Mouse (Mus musculus) megakaryocyte-erythroid progenitor cell, adult 5-6 weeks (primary cell): ENCODE results near the gene Mdm1. TPM values are rescaled to one million over a fixed set of nuclear protein-coding genes. Genes with fewer than 3 reads are reported as not detected.

Experiments used
- ATAC-seq: replicated peaks from 2 replicates; pipeline ENCODE4 v1.8.0; 2016; ENCODE audit warnings: mild to moderate bottlenecking, inconsistent platforms; ENCODE audit not compliant: severe bottlenecking, poor library complexity, low FRiP score, low TSS enrichment
- total RNA-seq, 2 experiments: library from RNA; stranded (forward) in 1 of 2; stranded (reverse) in 1 of 2; fragments of 200-1000, 215-1000 nt in 1 of 2; fragments of >200 nt in 1 of 2; fragmentation: Nextera tagmentation in 1 of 2; gene quantifications; 2 replicates each; pipeline ENCODE4 v1.2.3; 2014 to 2017

The Mdm1 gene
- total RNA-seq, 2 experiments from 2014 or later: 10.9 to 25.2 TPM

DNA sequence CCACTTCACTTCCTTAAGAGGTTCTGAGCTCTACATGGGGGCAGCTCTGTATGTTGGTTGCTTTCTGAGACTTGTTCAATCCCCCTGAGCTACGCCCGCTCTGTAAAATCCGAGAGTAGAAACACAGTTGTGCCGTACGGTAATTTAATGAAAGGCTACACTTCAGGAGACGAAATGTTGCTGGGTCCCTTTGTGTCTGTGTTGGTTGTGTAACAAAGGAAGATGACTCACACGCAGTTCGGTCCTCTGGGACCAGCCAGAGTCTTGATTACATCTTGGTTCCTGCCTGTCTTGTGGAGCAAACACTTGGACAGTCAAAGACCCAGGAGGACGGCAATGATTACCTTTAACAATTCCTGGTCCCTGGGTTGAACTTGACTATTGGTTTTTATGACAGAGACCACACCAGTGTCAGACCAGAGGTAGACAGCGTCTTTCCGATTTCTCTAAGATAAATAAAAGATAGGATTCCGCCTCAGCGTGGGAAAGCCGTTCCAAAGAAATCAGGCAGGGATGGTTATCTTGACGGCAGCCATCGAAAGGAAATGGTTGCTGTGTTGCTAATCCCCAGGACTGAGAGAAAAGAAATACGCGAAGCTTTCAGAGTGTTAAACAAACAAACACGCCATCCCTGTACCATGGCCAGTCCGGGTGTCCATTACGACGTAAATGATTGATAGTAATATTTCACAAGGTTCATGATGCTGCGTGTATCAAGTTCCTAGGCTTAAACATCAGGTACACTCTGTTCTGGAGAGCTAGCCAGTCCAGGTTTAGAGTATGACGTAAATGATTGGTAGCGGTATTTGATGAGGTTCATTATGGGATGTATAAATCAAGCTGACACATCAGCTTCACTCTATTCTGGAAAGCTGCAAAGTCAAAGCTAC, 20.3 kb upstream of the Mdm1 start:
- no peak for ATAC-seq

- no peak for ATAC-seq
These were observed 19.7 kb upstream of the Mdm1 start for GRCm38 (mm10) chr10:118121937-118122285.

DNA sequence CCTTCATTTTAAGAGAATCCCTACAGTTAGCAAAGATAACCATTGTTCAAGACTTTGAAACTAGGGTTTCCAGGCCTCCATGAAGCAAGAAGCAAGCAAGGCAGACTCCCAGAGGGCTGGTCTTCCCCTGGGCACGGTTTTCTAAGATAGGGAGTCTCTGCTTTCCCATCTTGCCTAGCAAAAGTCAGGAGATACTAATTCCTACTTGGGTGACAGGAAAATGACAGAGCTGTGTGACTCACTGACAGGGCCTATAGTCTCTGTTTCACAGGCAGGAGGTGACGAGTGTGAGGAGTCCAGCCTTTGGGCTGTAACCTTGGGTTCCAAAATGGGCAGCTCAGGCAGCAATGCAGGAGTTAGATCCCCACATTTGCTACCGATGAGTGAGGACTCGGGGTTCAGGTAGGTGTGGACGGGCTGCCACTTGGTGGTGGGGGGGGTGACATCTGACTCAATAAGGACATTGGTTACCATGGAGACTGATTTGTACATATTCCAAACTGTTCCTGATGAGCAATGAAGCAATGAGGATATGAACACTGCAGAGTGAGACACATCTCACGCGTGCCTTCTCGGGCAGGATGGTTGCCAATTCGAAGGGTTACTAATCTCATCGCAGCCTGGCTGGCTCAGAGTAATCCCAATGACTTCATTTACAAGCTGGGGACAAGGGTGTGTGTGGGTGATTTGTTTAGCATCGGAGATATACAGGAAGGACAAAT, 19.0 kb upstream of the Mdm1 start:
- ATAC-seq: no peak

- ATAC-seq: no peak
These were observed 16.4 kb upstream of the Mdm1 start for GRCm38 (mm10) chr10:118125236-118125635.

DNA sequence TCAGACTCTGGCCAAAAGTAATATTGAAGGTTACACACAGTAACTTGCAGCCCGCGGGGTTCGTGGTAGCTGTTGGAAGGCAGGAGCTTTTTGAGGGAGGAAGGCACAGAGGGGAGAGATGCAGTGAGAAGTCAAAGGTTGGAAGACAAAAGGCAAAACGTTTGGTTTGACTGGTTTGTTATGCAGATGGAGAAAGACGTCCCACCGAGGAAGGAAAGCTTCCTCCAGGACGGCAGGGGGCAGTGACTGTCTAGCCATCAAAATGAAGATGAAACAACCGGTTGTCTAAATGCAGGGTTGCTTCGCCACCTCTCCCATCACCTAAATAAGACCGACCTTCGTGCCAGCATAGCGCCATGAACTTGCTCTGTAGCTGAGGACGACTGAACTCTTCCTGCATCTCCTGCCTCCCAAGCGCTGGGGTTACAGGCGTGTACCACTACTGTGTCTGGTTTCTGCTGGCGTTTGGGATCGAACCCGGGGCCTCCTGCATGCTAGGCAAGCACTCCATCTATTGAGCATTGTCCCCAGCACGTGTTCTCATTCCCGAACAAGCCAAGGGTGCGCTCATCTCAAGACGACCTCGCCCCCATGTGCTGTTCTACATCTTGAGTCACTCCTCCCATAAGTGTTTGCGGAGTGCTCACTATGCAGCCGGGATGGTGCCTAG, 15.7 kb upstream of the Mdm1 start:
- ATAC-seq: no peak

- ATAC-seq: no peak
These were observed 12.5 kb upstream of the Mdm1 start for GRCm38 (mm10) chr10:118129001-118129682.

DNA sequence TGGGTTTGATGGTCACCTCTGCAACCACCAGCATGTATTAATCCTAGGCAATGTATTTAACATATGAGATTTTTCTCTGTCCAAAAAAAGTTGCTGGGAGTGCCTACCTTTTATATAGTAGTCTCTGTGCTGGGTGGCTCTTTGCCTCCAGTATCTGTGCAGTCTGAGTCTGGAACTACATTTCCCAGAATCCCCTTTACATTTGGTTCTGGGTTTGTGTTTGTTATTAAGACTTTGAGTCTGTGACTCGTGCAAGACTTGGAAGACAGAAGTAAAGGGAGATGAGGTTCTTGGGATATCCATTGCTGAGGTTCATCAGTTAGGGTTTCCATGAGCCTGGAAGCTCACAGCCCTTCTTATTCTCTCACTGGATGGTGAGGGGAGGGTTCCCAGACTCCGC, 11.6 kb upstream of the Mdm1 start:
- ATAC-seq: no peak

DNA sequence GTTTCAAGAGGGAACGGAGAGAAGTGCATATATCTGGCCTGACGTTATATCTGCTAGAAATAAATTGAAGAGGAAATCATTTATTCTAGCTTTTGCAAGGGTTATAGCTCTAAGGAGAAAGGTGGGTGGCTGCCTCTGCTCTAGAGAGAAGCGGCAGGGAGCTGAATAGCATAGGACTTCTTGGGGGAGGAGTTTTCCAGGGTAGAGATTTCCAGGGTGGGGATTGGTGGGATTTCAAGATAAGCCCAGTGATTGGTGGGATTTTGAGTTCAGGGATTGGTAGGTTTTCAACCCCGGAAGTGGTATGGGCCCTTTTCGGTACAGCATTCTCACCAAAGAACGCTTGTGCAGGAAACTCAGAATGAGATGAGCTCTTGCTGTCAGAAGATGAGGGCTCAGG, 8.6 kb upstream of the Mdm1 start:
- ATAC-seq: no peak

DNA sequence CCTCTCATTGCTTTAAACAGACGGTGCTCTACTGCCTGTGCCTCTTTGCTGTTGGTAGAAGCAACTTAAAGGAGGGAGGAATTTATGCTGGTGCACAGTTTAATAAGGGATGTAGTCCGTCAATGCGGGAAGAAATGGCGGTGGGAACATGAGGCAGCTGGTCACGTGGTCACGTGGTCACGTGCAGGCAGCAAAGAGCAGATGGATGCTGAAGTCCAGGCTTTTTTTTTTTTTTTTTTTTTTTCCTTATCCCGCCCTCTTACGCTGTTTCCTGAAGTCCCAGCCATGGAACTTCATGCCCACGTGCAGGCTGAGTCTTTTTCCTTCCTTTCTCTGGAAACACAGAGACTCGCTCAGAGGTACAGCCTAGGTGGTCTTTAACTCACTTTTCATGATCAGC, 3.1 kb upstream of the Mdm1 start:
- no peak for ATAC-seq

DNA sequence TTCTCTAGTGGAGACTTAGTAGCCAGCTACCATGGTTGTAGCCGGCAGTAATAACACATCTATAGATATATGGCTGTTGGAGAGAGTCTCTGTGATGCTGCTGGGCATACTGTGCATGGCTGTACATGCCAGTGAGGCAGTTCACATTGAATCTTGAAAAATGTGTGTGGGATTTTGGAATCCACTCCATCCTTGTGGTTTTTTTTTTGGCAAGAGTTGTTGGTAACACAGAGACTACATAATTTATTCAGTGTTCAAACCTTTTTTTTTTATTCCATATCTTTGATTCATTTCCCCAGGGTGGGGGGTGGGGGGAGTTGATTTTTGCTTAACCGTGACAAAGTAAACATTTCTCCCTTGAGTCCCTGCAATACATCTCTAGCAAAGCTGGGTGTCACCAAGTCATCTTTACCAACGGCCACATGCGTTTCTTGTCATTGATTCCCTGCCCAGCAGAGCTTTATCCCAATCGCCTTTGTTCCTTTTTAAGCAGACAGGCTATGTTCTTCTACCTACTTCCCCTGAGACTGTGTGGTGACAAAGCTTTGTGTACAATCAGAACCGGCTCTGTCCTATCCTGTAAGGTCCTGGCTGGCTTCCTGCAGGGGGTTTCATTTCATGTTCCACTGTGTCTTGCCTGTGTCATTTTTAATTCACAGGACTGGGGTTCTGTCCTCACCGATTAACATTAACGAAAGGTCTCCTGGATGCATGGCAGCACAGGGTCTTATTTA, 1.6 kb upstream of the Mdm1 start:
- ATAC-seq: no peak

DNA sequence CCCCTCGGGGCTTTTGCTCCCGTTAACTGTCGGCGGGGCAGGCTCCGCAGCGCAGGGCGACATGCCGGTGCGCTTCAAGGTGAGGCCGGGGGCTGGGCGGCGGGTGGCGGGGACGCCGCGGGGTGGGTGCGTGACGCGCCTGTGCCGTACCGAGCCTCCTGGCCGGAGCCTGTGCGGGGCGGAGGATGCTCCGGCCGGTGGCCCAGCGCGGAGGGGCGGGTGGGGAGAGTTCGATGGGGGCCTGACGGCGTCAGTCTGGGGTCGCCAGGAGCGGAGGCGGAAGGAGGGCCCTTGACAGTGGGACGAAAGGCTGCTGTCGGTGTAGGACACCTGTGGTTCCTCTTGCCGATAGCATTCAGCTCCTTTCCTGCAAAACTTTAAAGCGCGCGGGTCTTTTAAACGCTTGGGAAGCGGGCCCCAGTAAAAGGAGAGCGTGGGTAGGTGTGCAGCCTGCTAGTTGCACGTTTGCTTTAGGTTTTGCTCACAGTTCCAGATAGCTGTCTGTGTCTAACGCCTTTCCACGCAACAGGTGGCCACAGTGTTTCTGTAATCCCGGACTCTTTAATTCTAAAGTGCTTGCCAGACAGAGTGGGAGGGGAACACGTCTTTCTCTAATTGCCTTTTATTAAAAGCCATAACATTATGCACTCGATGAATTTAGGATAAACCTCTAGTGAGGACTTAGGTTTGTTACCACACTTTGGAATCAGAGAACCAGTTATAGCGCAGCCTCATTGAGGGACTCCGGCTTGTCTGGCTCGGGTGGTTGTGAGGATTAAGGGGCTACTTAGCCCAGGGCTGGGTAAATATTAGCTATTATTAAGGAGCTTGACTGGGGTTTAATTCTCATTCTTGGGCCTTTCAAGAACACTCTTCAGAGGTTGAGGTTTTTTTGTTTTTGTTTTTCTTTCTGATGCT, 532 bp downstream of the Mdm1 start:
- no peak for ATAC-seq

- no peak for ATAC-seq
These were observed 7.8 kb downstream of the Mdm1 start for GRCm38 (mm10) chr10:118149381-118149780.

DNA sequence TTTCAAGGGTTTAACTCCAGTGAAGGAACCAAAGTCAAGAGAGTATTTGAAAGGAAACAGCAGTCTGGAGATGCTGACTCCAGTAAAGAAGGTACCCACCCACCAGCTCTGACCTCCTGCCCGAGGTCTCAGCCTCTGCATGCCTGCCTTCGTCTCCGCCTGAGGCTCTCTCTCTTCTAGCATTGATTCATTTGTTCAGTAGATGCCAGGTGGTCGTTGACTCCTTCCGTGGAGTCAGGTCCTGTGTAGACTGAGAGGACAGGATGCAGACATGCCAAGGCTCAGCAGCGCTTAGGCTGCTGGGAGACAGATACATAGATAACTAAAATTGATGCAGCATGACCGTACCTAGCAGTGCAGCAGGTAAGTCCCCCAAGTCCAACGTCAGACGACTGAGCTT, 9.3 kb downstream of the Mdm1 start:
- no peak for ATAC-seq

GRCm38 (mm10) chr10:118155932-118156331, 14.3 kb downstream of the Mdm1 start:
- ATAC-seq: no peak; the same call in 1 of the 2 replicates

DNA sequence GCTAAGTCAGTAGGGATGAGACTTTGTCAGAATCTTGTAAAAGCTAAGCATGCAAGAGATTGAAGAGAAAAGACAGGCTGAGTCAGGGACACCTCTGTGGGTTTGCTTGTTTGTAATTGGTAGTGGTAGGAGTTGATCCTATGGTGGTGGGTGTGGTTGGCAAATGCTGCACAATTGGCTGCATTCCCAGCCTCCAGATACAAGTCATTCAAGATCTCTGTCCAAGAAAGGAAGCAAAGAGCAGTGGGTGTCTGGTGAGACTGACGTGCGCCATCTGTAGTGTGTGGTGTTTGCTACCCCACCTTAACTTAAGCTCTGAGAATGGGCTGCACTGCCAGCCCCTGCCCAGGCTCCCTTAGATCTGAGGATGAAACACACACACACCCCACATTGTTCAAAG, 19.5 kb downstream of the Mdm1 start:
- ATAC-seq: peak; percentile 89

- ATAC-seq: no peak
These were observed 27.6 kb downstream of the Mdm1 start for GRCm38 (mm10) chr10:118169212-118169611.

DNA sequence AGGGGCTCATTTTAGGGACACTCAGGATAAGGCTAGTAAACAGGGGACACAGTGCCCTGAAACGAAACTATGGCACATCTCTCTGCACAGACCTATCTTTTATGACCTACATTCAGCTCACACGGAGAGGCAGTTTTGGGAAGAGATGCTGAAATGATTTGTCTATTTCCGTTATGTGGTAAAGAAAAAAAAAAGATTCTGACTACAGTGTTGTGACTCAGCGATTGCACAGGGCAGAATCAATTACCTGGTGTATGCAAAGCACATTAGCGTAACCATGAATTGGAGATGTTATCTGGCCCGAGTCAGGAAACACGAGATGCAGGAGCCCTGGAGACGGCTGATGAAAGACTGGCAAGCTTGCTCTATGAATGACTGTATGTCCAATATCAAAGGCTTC, 30.8 kb downstream of the Mdm1 start:
- no peak for ATAC-seq

- no peak for ATAC-seq
These were observed 31.3 kb downstream of the Mdm1 start for GRCm38 (mm10) chr10:118172876-118173275.
